Mouse (Mus musculus) CH12.LX (cell line): ENCODE measurements at regions not wholly inside any gene's neighbourhood (a gene's known extent, or its start where the extent isn't known, plus 50 kb on each side); places are given as distances from the start of the nearest gene placed in this dataset.

ENCODE experiments used
- DNase-seq: peaks from one replicate; pipeline ENCODE4 v3.0.0-alpha.2; 2013; ENCODE audit errors: extremely low read depth
- H3K27ac ChIP-seq: 2 replicates; pipeline ENCODE4 v1.5.1; 2012; ENCODE audit warnings: low read depth, mild to moderate bottlenecking, control low read depth, moderate library complexity; ENCODE audit not compliant: insufficient read depth
- H3K27me3 ChIP-seq: replicated peaks from 2 replicates; pipeline ENCODE3; 2012; ENCODE audit warnings: inconsistent platforms
- H3K36me3 ChIP-seq, 2 experiments: replicated peaks in 1 of 2; 2 replicates each; pipeline versions ENCODE3 to v1.6.1; 2012; ENCODE audit warnings: inconsistent platforms in 1 of 2, low read length in 1 of 2, mild to moderate bottlenecking in 1 of 2, mixed read lengths in 1 of 2, moderate library complexity in 1 of 2; ENCODE audit not compliant: control insufficient read depth in 1 of 2, insufficient read depth in 1 of 2
- H3K4me1 ChIP-seq, 2 experiments: 2 replicates each; pipeline ENCODE4 v1.6.1; 2012; ENCODE audit warnings: inconsistent platforms in 1 of 2, moderate library complexity in 1 of 2; ENCODE audit not compliant: insufficient read depth in 2 of 2, control insufficient read depth in 1 of 2
- H3K4me2 ChIP-seq: 2 replicates; pipeline ENCODE4 v1.6.1; 2012; ENCODE audit warnings: low read depth, mild to moderate bottlenecking, control low read depth; ENCODE audit not compliant: poor library complexity, insufficient read depth, severe bottlenecking
- H3K4me3 ChIP-seq, 3 experiments: fragments of 150-350 bp in 1 of 3; sonication (generic) in 1 of 3; replicated peaks in 1 of 3; 2 replicates each; pipeline versions ENCODE3 to v1.5.1; 2011 to 2012; ENCODE audit warnings: low read depth in 2 of 3, low read length in 2 of 3, mild to moderate bottlenecking in 2 of 3, moderate library complexity in 2 of 3, control low read depth in 1 of 3, improper control_type of control experiment in 1 of 3, inconsistent platforms in 1 of 3, mixed read lengths in 1 of 3; ENCODE audit not compliant: poor library complexity in 1 of 3
- H3K79me2 ChIP-seq: replicated peaks from 2 replicates; pipeline ENCODE4 v1.6.1; 2012; ENCODE audit warnings: mild to moderate bottlenecking, moderate library complexity; ENCODE audit not compliant: control insufficient read depth, poor library complexity, insufficient read depth, severe bottlenecking; ENCODE audit errors: extremely low read depth
- H3K9ac ChIP-seq: 2 replicates; pipeline ENCODE4 v1.6.1; 2012; ENCODE audit warnings: low read depth, mild to moderate bottlenecking, control low read depth, moderate library complexity; ENCODE audit not compliant: insufficient read depth
- H3K9me3 ChIP-seq: replicated peaks from 2 replicates; pipeline ENCODE3; 2012; ENCODE audit warnings: low read length, inconsistent platforms, mixed read lengths
- BHLHE40 ChIP-seq: IDR thresholded peaks from 2 replicates; pipeline ENCODE4 v1.6.1; 2011; ENCODE audit warnings: mild to moderate bottlenecking, low read depth, low read length, improper control_type of control experiment
- CHD1 ChIP-seq: IDR thresholded peaks from 2 replicates; pipeline ENCODE4 v1.6.1; 2012; ENCODE audit warnings: low read depth, low read length, improper control_type of control experiment, inconsistent platforms
- CHD2 ChIP-seq: IDR thresholded peaks from 2 replicates; pipeline ENCODE4 v1.6.1; 2011; ENCODE audit warnings: low read length, improper control_type of control experiment
- EP300 ChIP-seq: IDR thresholded peaks from 2 replicates; pipeline ENCODE4 v1.6.1; 2011; ENCODE audit warnings: low read length, improper control_type of control experiment
- ETS1 ChIP-seq: conservative IDR thresholded peaks from 2 replicates; pipeline ENCODE4 v1.6.1; 2012; ENCODE audit warnings: low read depth, mild to moderate bottlenecking, inconsistent platforms, low read length, improper control_type of control experiment, moderate library complexity
- GABPA ChIP-seq: IDR thresholded peaks from 2 replicates; pipeline ENCODE4 v1.6.1; 2012; ENCODE audit warnings: low read depth, low read length, improper control_type of control experiment, inconsistent platforms; ENCODE audit not compliant: insufficient replicate concordance
- IRF4 ChIP-seq: IDR thresholded peaks from 2 replicates; pipeline ENCODE4 v1.6.1; 2014; ENCODE audit warnings: low read depth, mild to moderate bottlenecking, inconsistent platforms, low read length, improper control_type of control experiment
- KAT2A ChIP-seq: IDR thresholded peaks from 2 replicates; pipeline ENCODE4 v1.6.1; 2012; ENCODE audit warnings: low read length, improper control_type of control experiment, inconsistent platforms; ENCODE audit not compliant: insufficient replicate concordance
- MYC ChIP-seq: IDR thresholded peaks from 2 replicates; pipeline ENCODE4 v1.6.1; 2011; ENCODE audit warnings: low read depth, mild to moderate bottlenecking, improper control_type of control experiment, low read length
- PAX5 ChIP-seq: IDR thresholded peaks from 2 replicates; pipeline ENCODE4 v1.6.1; 2012; ENCODE audit warnings: low read length, inconsistent platforms, mixed read lengths
- SIN3A ChIP-seq: IDR thresholded peaks from 2 replicates; pipeline ENCODE4 v1.6.1; 2012; ENCODE audit warnings: low read length, improper control_type of control experiment, inconsistent platforms
- ZKSCAN1 ChIP-seq: IDR thresholded peaks from 2 replicates; pipeline ENCODE4 v1.6.1; 2012; ENCODE audit warnings: low read depth, inconsistent platforms, low read length, improper control_type of control experiment, borderline replicate concordance
- ZNF384 ChIP-seq: IDR thresholded peaks from 2 replicates; pipeline ENCODE4 v1.6.1; 2012; ENCODE audit warnings: low read depth, low read length, improper control_type of control experiment, inconsistent platforms
- dilution Hi-C: fragments of 300-500 bp; cut with MboI; formaldehyde crosslinking; loops from 2 replicates; pipeline ENCODE4 v1.14.3; 2020; ENCODE audit warnings: low sequenced_read_pairs; ENCODE audit not compliant: extremely low pct_unique_long_range_greater_than_20kb, extremely low pct_ligation_motif_present
- in situ Hi-C: fragments of 300-500 bp; cut with MboI; formaldehyde crosslinking; loops from 3 replicates; pipeline ENCODE4 v1.14.3; 2019; ENCODE audit warnings: low sequenced_read_pairs, low pct_ligation_motif_present, low pct_unique_long_range_greater_than_20kb, mixed read lengths

DNA sequence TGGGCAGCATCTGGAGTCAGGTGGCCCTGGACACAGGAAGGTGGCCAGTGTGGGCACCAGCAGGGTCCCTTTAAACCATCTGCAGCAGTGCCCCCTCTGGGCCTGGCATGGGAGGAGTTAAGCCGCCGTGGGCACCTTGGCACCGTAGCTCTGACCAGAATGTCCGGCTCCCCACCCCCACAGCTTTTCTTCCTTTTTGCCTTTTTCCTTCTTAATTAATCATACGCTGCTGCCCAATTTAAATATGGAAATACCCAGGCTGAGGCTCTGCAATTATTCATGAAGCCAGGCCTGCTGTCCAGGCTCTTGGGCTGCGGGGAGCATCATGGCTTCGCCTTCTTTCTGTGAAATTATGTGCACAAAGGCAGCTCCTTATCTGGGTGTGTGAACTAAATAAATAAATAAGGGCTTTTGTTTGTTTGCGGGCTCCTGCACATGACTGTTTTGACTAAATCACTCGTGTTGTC is 70.6 kb upstream of the Wnt7b start:
- H3K79me2 ChIP-seq = no peaks in the 10 kb centered on the region
- TF ChIP-seq PAX5 (no peak), ETS1 (no peak), EP300 (no peak), BHLHE40 (no peak), MYC (no peak), CHD2 (no peak), SIN3A (no peak), IRF4 (no peak), GABPA (no peak), KAT2A (no peak), ZKSCAN1 (no peak)
- TF ChIP-seq, all 38 proteins: peak for 0
- H3K9me3 ChIP-seq = no peaks in the 10 kb centered on the region
- no peak for DNase-seq
- in situ Hi-C loops = no loop called here
- dilution Hi-C loops = no loop called here
- no peak overlapping the region for H3K9ac ChIP-seq
- no peaks in the 10 kb centered on the region for H3K36me3 ChIP-seq
- H3K27ac ChIP-seq = no peak overlapping the region
- H3K4me1 ChIP-seq = peaks cover 10 to 21% of the 10 kb centered on the region in 2 experiments
- no peak overlapping the region for H3K4me2 ChIP-seq
- H3K4me3 ChIP-seq = no peak overlapping the region
- no peaks in the 10 kb centered on the region for H3K27me3 ChIP-seq

DNA sequence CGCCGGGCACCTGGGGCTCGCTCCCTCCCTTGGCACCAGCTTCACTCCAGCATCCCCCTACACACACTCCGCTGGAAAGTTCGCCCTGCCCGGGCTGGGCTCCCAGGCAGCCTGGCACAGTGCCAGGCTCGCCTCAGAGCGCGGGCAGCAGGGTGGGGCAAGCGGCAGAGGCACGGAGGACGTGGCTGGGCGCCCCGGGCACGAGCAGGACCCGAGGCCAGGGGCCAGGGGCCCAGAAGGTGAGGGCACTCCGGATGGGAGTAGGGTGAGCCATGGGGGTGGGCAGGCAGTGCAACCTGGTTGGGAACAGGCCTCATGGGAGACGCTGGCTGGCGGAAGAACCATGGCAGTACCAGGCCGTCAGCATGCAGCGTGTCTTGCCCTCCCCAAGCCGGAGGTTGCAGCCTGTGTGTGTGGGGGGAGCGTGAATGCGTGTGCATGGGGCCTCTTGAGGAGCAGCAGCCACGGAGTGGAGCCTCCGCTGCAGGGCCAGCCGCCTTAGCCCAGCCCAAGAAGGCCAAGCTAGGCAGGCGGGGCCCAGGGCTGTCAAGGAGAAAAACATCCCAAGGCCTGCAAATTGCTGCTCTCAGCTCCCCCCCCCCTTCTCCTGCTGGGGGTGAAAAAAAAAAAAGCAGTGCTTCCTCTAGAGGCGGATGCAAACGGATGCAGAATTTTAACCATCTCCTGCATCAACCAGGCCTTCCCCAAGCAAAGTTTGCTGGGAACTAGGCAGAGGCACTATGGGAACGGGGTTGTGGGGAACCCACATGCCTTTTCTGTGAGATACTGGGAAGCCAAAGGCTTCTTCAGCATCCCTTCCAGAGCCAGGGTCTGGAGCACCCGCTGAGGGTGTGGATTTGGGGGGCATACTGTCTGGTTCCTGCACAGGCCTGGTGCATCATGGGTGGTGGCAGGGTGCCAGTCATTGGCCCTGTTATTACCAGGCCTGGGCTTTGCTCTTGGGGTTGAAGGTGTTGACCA is 71.4 kb upstream of the Wnt7b start:
- H3K27me3 ChIP-seq = no peaks in the 10 kb centered on the region
- no peak overlapping the region for H3K4me3 ChIP-seq
- H3K79me2 ChIP-seq = no peaks in the 10 kb centered on the region
- DNase-seq = no peak
- H3K36me3 ChIP-seq = no peaks in the 10 kb centered on the region
- dilution Hi-C loops = no loop called here
- H3K4me1 ChIP-seq = peaks cover 10 to 18% of the 10 kb centered on the region in 2 experiments
- H3K9ac ChIP-seq = no peak overlapping the region
- H3K27ac ChIP-seq = no peak overlapping the region
- no peaks in the 10 kb centered on the region for H3K9me3 ChIP-seq
- no peak overlapping the region for H3K4me2 ChIP-seq
- no peak for TF ChIP-seq CHD1
- TF ChIP-seq ZNF384 = 0 out of 2 replicates have a peak, but pooled peaks have one; percentile 8
- in situ Hi-C loops = no loop called here
